Mouse (Mus musculus): Measurements from ENCODE around the gene Slc5a5.

DNA sequence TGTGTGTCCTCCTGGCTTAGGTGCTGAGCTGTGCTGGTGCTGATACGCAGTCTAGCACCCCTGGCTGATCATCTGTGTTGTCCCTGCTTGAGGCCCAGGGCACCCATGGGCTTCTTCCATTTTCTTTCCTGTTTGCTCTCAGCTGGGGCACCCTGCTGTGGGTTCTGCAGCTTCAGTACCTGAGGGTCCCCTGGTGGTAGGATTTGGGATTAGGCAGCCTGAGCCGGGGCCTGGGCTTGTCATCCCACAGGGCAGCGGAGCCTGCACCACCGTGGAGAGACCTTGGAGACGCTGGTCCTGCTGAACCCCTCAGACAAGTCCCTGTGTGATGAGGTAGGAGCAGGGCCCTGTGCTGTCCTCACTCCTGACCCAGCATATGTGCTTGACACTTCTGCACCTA is 19.0 kb upstream of the Slc5a5 start:
- no peak for TF ChIP-seq GATA1 (IDR thresholded peaks at IDR 0.05; ENCODE audit: borderline replicate concordance, low read length)
- no peak for TF ChIP-seq FLI1 (IDR thresholded peaks at IDR 0.05; ENCODE audit: low read length)
